Mouse (Mus musculus): ENCODE measurements around the gene Rab6a. TPM values are rescaled to one million over a fixed set of nuclear protein-coding genes. Genes with fewer than 3 reads are reported as not detected.

Gene Rab6a
- polyA plus RNA-seq, 1 experiment from 2014 or later = 106 TPM

DNA sequence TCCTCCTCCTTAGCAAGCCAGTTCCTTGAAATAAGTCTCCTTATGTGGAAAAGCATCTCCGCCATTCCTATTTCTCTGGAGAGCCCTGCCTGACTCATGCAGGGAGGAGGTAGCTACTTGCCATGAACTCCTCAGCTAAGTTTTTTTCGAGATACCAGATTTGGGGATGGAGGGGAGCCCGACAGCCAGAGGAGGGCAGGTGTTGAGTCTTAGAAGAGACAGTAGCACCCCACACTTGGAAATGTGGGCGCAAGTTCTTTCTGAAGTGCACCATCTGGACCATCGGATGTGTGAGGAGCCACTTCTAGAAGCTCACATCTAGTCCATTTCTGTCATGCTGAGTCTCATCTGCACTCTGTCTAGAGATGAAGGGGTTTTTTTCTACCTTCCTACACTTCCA lies 63.4 kb downstream of the Rab6a start:
- Histone ChIP-seq H3K4me1 (peaks cover 9% of the 10 kb centered on the region; the same call in 1 of the 2 replicates), H3K9me3 (no peaks in the 10 kb centered on the region), H3K27me3 (ENCODE audit: insufficient read depth, poor library complexity, severe bottlenecking) (0 out of 2 replicates have a peak, but pooled peaks cover 9% of the 10 kb centered on the region), H3K4me3 (no peak overlapping the region), H3K36me3 (no peaks in the 10 kb centered on the region), H3K27ac (no peak overlapping the region)
- 72% methylated on average over 5 of the region's 5 CpGs for WGBS
- no peak for DNase-seq (ENCODE audit: low spot score)

- Histone ChIP-seq H3K9me3 (no peaks in the 10 kb centered on the region), H3K36me3 (no peaks in the 10 kb centered on the region), H3K4me1 (peaks cover 8% of the 10 kb centered on the region; the same call in 1 of the 2 replicates), H3K27ac (no peak overlapping the region), H3K4me3 (no peak overlapping the region), H3K27me3 (ENCODE audit: insufficient read depth, poor library complexity, severe bottlenecking) (0 out of 2 replicates have a peak, but pooled peaks cover 9% of the 10 kb centered on the region)
- DNase-seq (ENCODE audit: low spot score) = no peak
- WGBS = 81% methylated on average over 7 of the region's 7 CpGs
These were observed 66.2 kb downstream of the Rab6a start for GRCm38 (mm10) chr7:100673452-100673851.

DNA sequence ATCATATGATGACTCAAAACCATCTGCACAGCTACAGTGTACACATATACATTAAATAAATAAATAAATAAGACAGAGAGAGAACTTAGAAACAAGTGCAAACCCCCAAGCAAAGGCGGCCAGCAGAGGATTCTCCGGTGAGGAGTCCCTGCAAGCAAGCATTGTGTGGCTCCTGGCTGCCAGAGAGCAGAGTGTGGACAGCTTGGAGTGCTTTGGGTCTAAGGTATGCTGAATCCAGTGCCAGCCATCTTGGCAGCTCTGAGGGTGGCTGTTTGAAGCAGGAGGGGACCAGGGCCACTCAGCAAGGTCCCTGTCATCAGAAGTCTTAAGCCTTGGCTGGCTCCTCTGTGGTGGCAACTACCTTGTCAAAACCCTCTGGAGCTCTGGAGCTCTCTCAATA lies 67.7 kb downstream of the Rab6a start:
- Histone ChIP-seq H3K4me3 (no peak overlapping the region), H3K27me3 (ENCODE audit: insufficient read depth, poor library complexity, severe bottlenecking) (0 out of 2 replicates have a peak, but pooled peaks cover 9% of the 10 kb centered on the region), H3K4me1 (peaks cover 8% of the 10 kb centered on the region; the same call in 1 of the 2 replicates), H3K9me3 (no peaks in the 10 kb centered on the region), H3K36me3 (no peaks in the 10 kb centered on the region), H3K27ac (no peak overlapping the region)
- WGBS = 55% methylated on average over 2 of the region's 2 CpGs
- no peak for DNase-seq (ENCODE audit: low spot score)

GRCm38 (mm10) chr7:100678052-100678451 lies 70.8 kb downstream of the Rab6a start:
- Histone ChIP-seq H3K4me1 (peaks cover 8% of the 10 kb centered on the region; the same call in 1 of the 2 replicates), H3K9me3 (no peaks in the 10 kb centered on the region), H3K36me3 (no peaks in the 10 kb centered on the region), H3K27ac (no peak overlapping the region), H3K27me3 (ENCODE audit: insufficient read depth, poor library complexity, severe bottlenecking) (0 out of 2 replicates have a peak, but pooled peaks cover 4% of the 10 kb centered on the region), H3K4me3 (no peak overlapping the region)
- WGBS = 86% methylated on average over 5 of the region's 5 CpGs
- no peak for DNase-seq (ENCODE audit: low spot score)

GRCm38 (mm10) chr7:100678948-100679880 lies 72.0 kb downstream of the Rab6a start:
- no peak for DNase-seq (ENCODE audit: low spot score)

GRCm38 (mm10) chr7:100681132-100681531 lies 73.9 kb downstream of the Rab6a start:
- 52% methylated on average over 5 of the region's 5 CpGs for WGBS
- Histone ChIP-seq H3K4me3 (no peak overlapping the region), H3K27ac (no peak overlapping the region), H3K9me3 (no peaks in the 10 kb centered on the region), H3K27me3 (ENCODE audit: insufficient read depth, poor library complexity, severe bottlenecking) (no peaks in the 10 kb centered on the region), H3K4me1 (0 out of 2 replicates have a peak, but pooled peaks cover 3% of the 10 kb centered on the region), H3K36me3 (no peaks in the 10 kb centered on the region)
- no peak for DNase-seq (ENCODE audit: low spot score)

More at GRCm38 (mm10) chr7:100678948-100679880, 72.0 kb downstream of the Rab6a start:
- Histone ChIP-seq H3K36me3 (no peaks in the 10 kb centered on the region), H3K27me3 (ENCODE audit: insufficient read depth, poor library complexity, severe bottlenecking) (no peaks in the 10 kb centered on the region), H3K4me1 (peaks cover 8% of the 10 kb centered on the region; the same call in 1 of the 2 replicates), H3K4me3 (no peak overlapping the region), H3K27ac (no peak overlapping the region), H3K9me3 (no peaks in the 10 kb centered on the region)
- 65% methylated on average over 15 of the region's 15 CpGs for WGBS

GRCm38 (mm10) chr7:100683241-100683640 lies 76.0 kb downstream of the Rab6a start:
- Histone ChIP-seq H3K9me3 (no peaks in the 10 kb centered on the region), H3K4me1 (0 out of 2 replicates have a peak, but pooled peaks cover 3% of the 10 kb centered on the region), H3K27ac (no peak overlapping the region), H3K36me3 (no peaks in the 10 kb centered on the region), H3K27me3 (ENCODE audit: insufficient read depth, poor library complexity, severe bottlenecking) (no peaks in the 10 kb centered on the region), H3K4me3 (no peak overlapping the region)
- no peak for DNase-seq (ENCODE audit: low spot score)
- WGBS = 87% methylated on average over 1 of the region's 1 CpGs

DNA sequence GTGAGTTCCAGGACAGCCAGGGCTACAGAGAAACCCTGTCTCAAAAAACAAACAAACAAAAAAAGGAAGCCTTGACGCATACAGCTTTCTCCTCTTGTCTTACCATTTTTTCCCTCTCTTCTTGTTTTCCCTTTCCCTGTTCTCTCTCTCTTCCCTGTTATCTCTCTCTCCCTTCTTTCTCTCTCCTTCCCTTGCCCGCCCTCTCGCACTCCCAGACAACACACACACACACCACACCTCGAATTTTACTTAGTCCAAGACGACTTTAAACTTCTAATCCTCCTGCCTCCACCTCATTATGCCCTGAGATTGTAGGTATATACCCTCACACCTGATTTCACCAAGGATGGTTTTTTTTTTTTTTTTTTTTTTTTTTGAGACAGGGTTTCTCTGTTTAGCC lies 76.9 kb downstream of the Rab6a start:
- Histone ChIP-seq H3K4me1 (0 out of 2 replicates have a peak, but pooled peaks cover 3% of the 10 kb centered on the region), H3K4me3 (no peak overlapping the region), H3K9me3 (no peaks in the 10 kb centered on the region), H3K36me3 (no peaks in the 10 kb centered on the region), H3K27me3 (ENCODE audit: insufficient read depth, poor library complexity, severe bottlenecking) (no peaks in the 10 kb centered on the region), H3K27ac (no peak overlapping the region)
- WGBS = 62% methylated on average over 5 of the region's 5 CpGs
- no peak for DNase-seq (ENCODE audit: low spot score)

- WGBS = 46% methylated on average over 7 of the region's 7 CpGs
- Histone ChIP-seq H3K36me3 (no peaks in the 10 kb centered on the region), H3K27me3 (ENCODE audit: insufficient read depth, poor library complexity, severe bottlenecking) (no peaks in the 10 kb centered on the region), H3K9me3 (no peaks in the 10 kb centered on the region), H3K27ac (no peak overlapping the region), H3K4me3 (no peak overlapping the region), H3K4me1 (no peaks in the 10 kb centered on the region)
- DNase-seq (ENCODE audit: low spot score) = peak; percentile 83
These were observed 77.3 kb downstream of the Rab6a start for GRCm38 (mm10) chr7:100684538-100684937.

DNA sequence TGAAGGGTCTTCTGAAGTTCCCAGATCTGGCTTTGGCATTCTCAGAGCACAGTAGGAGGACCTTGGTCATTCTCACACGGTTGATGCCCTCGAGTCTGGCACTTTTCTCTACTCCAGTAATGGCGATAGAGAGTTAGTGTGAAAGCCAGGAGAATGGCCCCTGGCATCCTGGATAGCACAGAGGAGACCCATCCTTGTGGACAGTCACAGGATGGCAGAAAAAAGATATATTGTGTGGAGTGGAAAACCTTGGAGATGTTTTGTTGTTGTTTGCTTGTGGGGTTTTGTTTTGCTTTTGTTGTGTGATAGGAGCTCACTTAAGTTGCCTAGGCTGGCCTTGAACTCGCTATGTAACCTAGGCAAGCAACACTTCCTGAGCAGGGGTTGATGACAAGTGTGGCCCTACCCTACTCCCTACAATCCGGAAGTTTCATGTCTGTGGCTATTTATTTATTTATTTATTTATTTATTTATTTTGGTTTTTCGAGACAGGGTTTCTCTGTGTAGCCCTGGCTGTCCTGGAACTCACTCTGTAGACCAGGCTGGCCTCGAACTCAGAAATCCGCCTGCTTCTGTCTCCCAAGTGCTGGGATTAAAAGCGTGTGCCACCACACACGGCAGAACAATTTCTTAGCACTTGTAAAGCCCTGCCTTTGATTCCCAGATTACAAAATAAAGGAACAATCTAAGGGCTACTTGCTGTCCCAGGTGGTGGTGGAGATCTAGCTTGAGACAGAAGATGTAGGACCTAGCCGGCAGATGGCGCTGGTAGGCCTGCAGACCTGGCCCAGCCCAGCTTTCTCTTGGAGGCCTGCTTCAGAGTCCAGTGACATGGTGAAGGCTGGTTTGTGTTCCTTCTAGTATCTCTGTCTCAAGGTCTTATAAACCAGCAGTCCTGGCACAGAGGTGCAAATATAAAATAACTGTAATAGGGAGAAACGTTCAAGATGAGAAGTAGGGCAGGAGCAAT lies 78.1 kb downstream of the Rab6a start:
- Histone ChIP-seq H3K27me3 (ENCODE audit: insufficient read depth, poor library complexity, severe bottlenecking) (no peaks in the 10 kb centered on the region), H3K4me3 (no peak overlapping the region), H3K36me3 (no peaks in the 10 kb centered on the region), H3K27ac (no peak overlapping the region), H3K4me1 (no peaks in the 10 kb centered on the region), H3K9me3 (no peaks in the 10 kb centered on the region)
- 39% methylated on average over 13 of the region's 13 CpGs for WGBS
- DNase-seq (ENCODE audit: low spot score) = peak; percentile 89

DNA sequence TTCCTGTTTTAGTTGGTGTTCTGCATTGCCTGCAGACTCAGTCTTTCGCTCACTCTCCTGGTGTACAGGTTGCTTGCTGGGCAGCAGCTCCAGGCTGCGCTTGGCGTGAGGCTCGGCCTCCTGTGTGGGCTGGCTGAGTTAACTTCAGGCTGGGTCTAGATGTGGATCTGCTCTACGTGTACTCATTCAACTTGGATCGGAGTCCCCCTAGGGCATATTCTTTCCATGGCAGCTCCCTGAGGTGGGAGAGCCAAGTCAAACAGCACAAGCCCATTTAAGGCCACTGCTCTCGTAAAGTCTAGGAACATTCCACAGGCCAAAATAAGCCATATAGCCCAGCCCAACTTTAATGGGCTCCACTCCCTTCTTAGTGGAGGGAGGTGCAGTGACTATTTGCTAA lies 81.3 kb downstream of the Rab6a start:
- DNase-seq (ENCODE audit: low spot score) = no peak
- Histone ChIP-seq H3K4me1 (no peaks in the 10 kb centered on the region), H3K4me3 (no peak overlapping the region), H3K9me3 (no peaks in the 10 kb centered on the region), H3K27me3 (ENCODE audit: insufficient read depth, poor library complexity, severe bottlenecking) (no peaks in the 10 kb centered on the region), H3K27ac (no peak overlapping the region), H3K36me3 (no peaks in the 10 kb centered on the region)
- 84% methylated on average over 7 of the region's 7 CpGs for WGBS
